Mouse (Mus musculus) erythroblast, embryonic 14.5 days (primary cell): Measurements from ENCODE around the gene Aldh1a2. TPM values are rescaled to one million over a fixed set of nuclear protein-coding genes. Genes with fewer than 3 reads are reported as not detected.

Experiments used
- H3K27me3 ChIP-seq: 2 replicates; pipeline ENCODE4 v1.6.1; 2012; ENCODE audit warnings: inconsistent platforms; ENCODE audit not compliant: control insufficient read depth
- H3K36me3 ChIP-seq: 2 replicates; pipeline ENCODE4 v1.6.1; 2012; ENCODE audit warnings: mild to moderate bottlenecking, inconsistent platforms; ENCODE audit not compliant: control insufficient read depth
- H3K4me1 ChIP-seq: 2 replicates; pipeline ENCODE4 v1.6.1; 2012; ENCODE audit warnings: inconsistent platforms; ENCODE audit not compliant: control insufficient read depth
- H3K4me3 ChIP-seq: replicated peaks from 2 replicates; pipeline ENCODE3; 2012; ENCODE audit warnings: moderate library complexity, mild to moderate bottlenecking, inconsistent platforms
- H3K9me3 ChIP-seq: 2 replicates; pipeline ENCODE4 v1.6.1; 2012; ENCODE audit warnings: low read length, inconsistent platforms, mixed read lengths; ENCODE audit not compliant: control insufficient read depth
- GATA1 ChIP-seq: IDR thresholded peaks from 2 replicates; pipeline ENCODE4 v1.6.1; 2012; ENCODE audit warnings: low read length, inconsistent platforms, mixed read lengths
- TAL1 ChIP-seq: IDR thresholded peaks from 3 replicates; pipeline ENCODE4 v1.6.1; 2012; ENCODE audit warnings: low read length, inconsistent platforms, mixed read lengths
- polyA plus RNA-seq: library from polyadenylated mRNA; stranded (reverse); fragments of >175 nt; gene quantifications from 2 replicates; pipeline ENCODE4 v1.2.3, GENCODE M21; 2012

Gene Aldh1a2
- polyA plus RNA-seq: not detected in 2 replicates

- H3K27me3 ChIP-seq: peaks cover 85% of the 10 kb centered on the region
- H3K4me3 ChIP-seq: peak within 1 kb of the TSS; percentile 33
- TF ChIP-seq GATA1: no peak
- no peak for TF ChIP-seq TAL1
- peaks cover 5% of the 10 kb centered on the region for H3K4me1 ChIP-seq
- H3K36me3 ChIP-seq: no peaks in the 10 kb centered on the region
- H3K9me3 ChIP-seq: peaks cover 9% of the 10 kb centered on the region; the same call in 1 of the 2 replicates
Measured at GRCm38 (mm10) chr9:71215248-71216035, at the start of gene Aldh1a2. Aldh1a2 (plus strand) TSS chr9:71215789.

GRCm38 (mm10) chr9:71166019-71166705 is 49.4 kb upstream of the Aldh1a2 start:
- peaks cover 90% of the 10 kb centered on the region for H3K4me1 ChIP-seq
- peaks cover 16% of the 10 kb centered on the region for H3K36me3 ChIP-seq
- H3K4me3 ChIP-seq: peak overlapping the region; percentile 44
- H3K27me3 ChIP-seq: no peaks in the 10 kb centered on the region
- TF ChIP-seq TAL1: peak; percentile 99
- peak; percentile 99 for TF ChIP-seq GATA1
- no peaks in the 10 kb centered on the region for H3K9me3 ChIP-seq

- Histone ChIP-seq H3K4me1 (peaks cover 89% of the 10 kb centered on the region), H3K4me3 (peak overlapping the region; percentile 44), H3K9me3 (no peaks in the 10 kb centered on the region), H3K36me3 (peaks cover 16% of the 10 kb centered on the region), H3K27me3 (no peaks in the 10 kb centered on the region)
- TF ChIP-seq GATA1 (no peak), TAL1 (no peak)
Measured at GRCm38 (mm10) chr9:71166871-71167465, 48.6 kb upstream of the Aldh1a2 start.

- TF ChIP-seq GATA1: no peak
- no peak for TF ChIP-seq TAL1
- Histone ChIP-seq H3K4me1 (peaks cover 89% of the 10 kb centered on the region), H3K9me3 (no peaks in the 10 kb centered on the region), H3K27me3 (no peaks in the 10 kb centered on the region), H3K36me3 (peaks cover 16% of the 10 kb centered on the region), H3K4me3 (no peak overlapping the region)
Measured at GRCm38 (mm10) chr9:71167473-71168215, 47.9 kb upstream of the Aldh1a2 start.

- Histone ChIP-seq H3K27me3 (no peaks in the 10 kb centered on the region), H3K9me3 (no peaks in the 10 kb centered on the region), H3K4me3 (no peak within 1 kb of the TSS), H3K4me1 (peaks cover 81% of the 10 kb centered on the region), H3K36me3 (peaks cover 16% of the 10 kb centered on the region)
- TF ChIP-seq TAL1 (no peak), GATA1 (no peak)
Measured at GRCm38 (mm10) chr9:71168511-71168910, 47.1 kb upstream of the Aldh1a2 start, which contains the start of gene Aqp9. Aqp9 (minus strand) TSS chr9:71168682.

GRCm38 (mm10) chr9:71173533-71173932 is 42.1 kb upstream of the Aldh1a2 start:
- no peaks in the 10 kb centered on the region for H3K27me3 ChIP-seq
- peaks cover 63% of the 10 kb centered on the region for H3K4me1 ChIP-seq
- no peaks in the 10 kb centered on the region for H3K9me3 ChIP-seq
- H3K36me3 ChIP-seq: peaks cover 5% of the 10 kb centered on the region
- TF ChIP-seq GATA1: no peak
- no peak for TF ChIP-seq TAL1
- no peak overlapping the region for H3K4me3 ChIP-seq

- H3K4me1 ChIP-seq: peaks cover 63% of the 10 kb centered on the region
- H3K36me3 ChIP-seq: no peaks in the 10 kb centered on the region; the same call in 1 of the 2 replicates
- H3K27me3 ChIP-seq: no peaks in the 10 kb centered on the region
- TF ChIP-seq TAL1 (no peak), GATA1 (no peak)
- H3K9me3 ChIP-seq: no peaks in the 10 kb centered on the region
- H3K4me3 ChIP-seq: no peak overlapping the region
Measured at GRCm38 (mm10) chr9:71174316-71174975, 41.1 kb upstream of the Aldh1a2 start.

GRCm38 (mm10) chr9:71175686-71176085 is 39.9 kb upstream of the Aldh1a2 start:
- H3K4me3 ChIP-seq: no peak overlapping the region
- H3K27me3 ChIP-seq: no peaks in the 10 kb centered on the region
- TF ChIP-seq TAL1 (no peak), GATA1 (no peak)
- H3K9me3 ChIP-seq: no peaks in the 10 kb centered on the region
- peaks cover 66% of the 10 kb centered on the region for H3K4me1 ChIP-seq
- H3K36me3 ChIP-seq: no peaks in the 10 kb centered on the region; the same call in 1 of the 2 replicates
